Mouse (Mus musculus): ENCODE measurements around the gene Skap2.

Gene Skap2

DNA sequence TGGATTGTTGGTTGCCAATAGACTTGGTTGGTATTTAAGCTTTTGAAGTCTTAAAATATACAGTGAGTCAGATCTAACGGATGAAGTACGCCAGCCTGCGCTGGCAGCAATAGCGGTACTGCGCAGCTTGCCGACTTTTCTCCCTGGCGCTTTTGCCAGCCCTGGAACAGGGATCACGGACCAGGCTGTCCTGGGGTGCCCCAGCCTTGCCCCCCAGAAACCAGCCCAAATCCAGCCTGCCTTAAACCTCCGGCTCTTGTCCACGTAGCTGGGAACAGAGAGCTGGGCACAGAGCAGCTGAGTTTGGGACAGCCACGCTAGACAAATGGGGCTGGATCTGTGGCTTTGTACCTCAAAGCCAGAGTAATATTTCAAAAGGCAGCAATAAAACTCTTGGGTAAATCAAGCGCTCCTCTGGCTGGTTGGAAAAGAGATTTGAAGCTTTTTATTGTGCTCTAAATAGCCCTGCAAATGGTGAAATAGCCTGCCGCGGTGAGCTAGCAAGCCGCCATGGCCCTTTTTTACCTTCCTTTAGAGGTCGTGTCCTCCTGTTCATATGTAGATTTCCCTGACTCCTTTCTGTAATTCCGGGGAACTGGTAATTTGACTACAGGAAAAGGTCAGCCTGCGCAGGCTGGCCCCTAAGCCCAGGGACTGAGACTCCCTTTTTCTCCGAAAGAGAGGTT is 6.2 kb downstream of the Skap2 start:
- DNase-seq (ENCODE audit: extremely low spot score, low read depth, low spot score), result no peak

GRCm38 (mm10) chr6:52005616-52005962 is 6.8 kb downstream of the Skap2 start:
- no peak for DNase-seq (ENCODE audit: extremely low spot score, low read depth, low spot score)

GRCm38 (mm10) chr6:52004995-52005394 is 7.4 kb downstream of the Skap2 start:
- no peak for DNase-seq (ENCODE audit: extremely low spot score, low read depth, low spot score)

DNA sequence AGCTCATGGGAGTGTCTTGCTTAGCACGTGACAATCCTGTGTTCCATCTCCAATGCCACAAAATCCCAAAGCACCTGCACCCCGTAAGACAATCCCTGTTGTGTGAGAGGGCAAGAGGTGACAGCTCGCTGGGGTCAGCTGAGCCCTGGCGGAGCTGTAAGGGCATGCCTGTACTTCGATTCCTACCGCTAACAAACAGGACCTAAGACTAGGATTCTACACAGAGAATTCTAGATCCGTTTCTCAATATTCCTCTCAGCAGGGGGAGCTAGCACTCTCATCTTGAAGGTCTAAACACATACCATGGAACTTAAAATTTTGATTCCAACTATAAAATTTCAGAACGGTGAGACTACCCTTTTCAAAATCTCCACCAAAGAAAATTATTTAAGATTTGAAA is 9.7 kb downstream of the Skap2 start:
- no peak for DNase-seq (ENCODE audit: extremely low spot score, low read depth, low spot score)

DNA sequence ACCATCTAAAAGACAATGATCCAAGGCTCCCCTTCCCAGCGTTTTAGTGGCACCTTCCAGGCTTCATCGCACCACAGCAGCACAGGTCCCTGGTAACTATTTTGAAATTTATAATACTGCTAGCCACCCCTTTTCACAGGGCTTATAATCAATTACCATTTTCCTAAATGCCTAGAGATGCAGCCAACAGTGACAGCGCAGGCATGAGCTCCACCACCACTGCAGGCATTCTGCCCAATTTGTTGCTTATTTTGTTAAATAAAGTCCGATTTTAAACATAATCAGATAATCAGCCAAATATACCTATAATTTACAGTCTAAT is 13.2 kb downstream of the Skap2 start:
- no peak for DNase-seq (ENCODE audit: extremely low spot score, low read depth, low spot score)

DNA sequence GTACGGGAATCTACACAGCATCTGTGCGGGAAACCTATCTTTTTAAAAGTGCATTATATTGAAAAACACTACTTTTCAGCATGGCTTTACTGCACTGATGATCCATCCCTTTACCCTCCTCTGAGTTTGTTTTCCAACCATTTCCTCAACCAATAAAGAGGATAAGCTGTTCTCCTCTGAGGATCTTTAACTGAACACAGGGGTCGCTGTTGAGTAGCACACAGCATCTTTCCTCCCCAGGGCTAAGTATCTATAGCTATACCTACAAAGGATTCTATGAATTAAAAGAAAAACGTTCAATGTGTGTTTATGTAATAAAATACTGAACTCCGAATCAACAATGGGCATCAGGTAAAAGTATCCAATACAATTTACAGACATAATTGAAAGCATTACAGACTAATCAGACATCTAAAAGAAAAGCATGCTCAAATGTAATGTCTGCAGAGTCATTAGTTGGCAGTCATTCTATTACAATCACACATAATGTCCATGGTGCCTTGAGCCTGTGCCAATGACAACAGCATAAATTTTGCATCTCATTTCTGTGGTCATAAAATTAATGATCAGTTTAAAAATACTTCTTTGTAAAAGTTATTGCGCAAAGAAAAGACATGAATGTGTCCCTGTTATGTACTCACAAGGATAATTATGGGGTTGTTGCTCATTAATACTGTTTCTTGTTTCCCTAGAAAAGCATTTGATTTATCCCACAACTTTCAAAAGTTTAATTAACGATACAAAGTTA is 13.8 kb downstream of the Skap2 start:
- DNase-seq (ENCODE audit: extremely low spot score, low read depth, low spot score), result no peak

GRCm38 (mm10) chr6:51987999-51988398 is 24.4 kb downstream of the Skap2 start:
- DNase-seq (ENCODE audit: extremely low spot score, low read depth, low spot score), result no peak

DNA sequence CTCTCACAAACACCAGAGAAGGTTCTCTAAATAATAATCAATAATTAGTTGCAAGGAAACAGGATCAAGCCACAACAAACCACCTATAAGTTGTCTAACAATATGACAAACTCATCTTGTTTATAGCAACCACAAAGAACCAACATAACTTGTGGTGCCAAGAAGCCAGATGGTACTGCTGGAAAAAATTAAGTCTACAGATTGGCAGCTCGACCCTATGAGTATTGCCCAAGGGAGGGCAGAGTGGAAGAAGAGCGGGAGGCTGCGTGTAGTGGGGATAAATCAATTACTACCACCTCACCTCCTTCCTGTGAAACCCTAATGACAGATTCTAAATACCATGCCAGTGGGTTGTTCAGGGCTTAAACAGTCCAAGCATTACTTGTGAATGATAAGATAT is 34.7 kb downstream of the Skap2 start:
- DNase-seq (ENCODE audit: extremely low spot score, low read depth, low spot score), result no peak

DNA sequence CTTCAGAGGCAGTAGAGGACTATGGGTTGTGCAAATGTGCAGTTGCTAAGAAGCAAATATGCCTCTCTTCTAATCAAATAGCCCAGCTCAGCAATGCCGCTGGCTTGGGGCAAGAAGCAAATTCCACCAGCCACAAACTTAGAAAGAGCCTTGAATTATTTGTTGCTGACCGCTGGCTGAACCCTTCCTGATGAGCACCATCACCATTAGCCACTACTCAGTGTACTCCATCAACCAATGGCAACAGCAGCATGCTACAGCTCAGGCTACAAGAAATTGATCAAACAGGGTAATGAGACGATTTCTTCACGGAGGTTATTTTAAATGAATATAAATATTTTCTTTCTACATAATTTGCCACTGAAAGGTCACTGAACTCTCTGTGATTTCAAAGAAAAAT is 36.6 kb downstream of the Skap2 start:
- DNase-seq (ENCODE audit: extremely low spot score, low read depth, low spot score), result no peak

DNA sequence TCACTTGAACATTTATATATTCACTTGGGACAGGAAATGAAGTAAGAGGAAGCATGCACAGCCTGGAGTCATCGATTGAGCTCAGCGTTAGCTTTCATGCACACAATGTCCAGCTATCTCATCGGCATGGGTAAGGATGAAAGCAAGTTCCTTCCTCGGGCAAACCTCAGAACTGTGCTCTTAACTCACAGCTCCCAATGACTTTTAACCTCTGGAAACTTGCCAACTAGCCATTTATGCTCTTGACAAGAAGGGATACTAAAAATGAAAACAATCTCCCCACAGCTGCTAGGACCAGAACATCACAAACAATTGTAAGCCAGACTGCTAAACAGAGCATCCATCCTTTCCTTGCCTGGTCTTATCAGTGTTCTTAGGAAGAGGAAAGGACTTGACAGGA is 53.4 kb downstream of the Skap2 start:
- no peak for DNase-seq (ENCODE audit: extremely low spot score, low read depth, low spot score)

DNA sequence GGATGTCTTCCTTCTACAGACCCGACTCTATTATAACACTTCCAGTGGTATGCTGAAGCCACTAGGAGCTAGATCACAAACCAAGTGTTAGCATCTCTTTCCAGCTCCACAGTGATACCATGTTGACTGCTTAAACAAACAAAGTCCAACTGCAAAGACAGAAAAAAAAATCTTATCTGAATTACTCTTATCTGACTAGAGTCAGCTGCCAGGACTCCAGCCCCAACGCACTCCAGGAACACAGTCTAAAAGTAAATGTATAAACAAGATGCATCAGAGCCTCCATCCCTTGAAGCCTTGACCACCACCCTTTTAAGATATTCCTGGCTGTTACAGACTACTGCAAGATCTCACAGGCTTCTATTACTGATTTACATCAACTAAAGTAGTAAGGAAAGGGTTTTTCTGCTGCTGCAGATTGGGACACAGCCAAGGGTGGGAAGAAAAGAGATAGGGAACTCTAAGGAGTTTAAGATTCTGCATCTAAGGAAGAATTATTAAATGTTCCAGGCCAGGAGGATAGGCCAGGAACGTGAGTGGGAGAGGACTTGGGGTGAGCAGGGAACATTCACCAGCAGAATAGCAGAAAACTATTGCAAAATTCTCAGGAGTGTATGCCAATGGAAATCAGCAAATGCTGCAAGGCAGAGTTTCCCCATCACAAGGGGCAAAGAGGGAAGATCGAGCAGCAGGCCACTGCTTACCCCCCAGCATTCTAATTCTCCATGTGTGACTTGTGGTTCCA is 56.1 kb downstream of the Skap2 start:
- no peak for DNase-seq (ENCODE audit: extremely low spot score, low read depth, low spot score)

- DNase-seq (ENCODE audit: extremely low spot score, low read depth, low spot score), result no peak
Observed at GRCm38 (mm10) chr6:51947661-51948060, 64.7 kb downstream of the Skap2 start.

DNA sequence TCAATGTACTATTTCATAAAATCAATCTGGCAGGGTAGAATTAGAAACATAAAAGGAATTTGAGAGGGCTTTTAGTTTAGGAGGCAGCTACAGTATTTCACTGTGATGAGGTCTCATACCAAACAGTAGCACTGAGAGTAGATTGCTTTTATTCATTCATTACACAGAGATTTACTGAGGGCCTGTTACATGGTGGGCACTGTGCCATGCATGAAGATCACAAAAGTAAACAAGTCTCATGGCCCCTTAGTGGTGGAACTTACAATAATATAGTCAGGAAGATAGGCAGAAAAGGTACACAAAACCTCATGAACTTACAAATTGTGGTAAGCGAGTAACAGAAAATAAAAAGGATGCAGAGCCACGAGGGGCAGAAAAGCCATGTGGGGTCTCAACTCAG is 67.4 kb downstream of the Skap2 start:
- no peak for DNase-seq (ENCODE audit: extremely low spot score, low read depth, low spot score)

DNA sequence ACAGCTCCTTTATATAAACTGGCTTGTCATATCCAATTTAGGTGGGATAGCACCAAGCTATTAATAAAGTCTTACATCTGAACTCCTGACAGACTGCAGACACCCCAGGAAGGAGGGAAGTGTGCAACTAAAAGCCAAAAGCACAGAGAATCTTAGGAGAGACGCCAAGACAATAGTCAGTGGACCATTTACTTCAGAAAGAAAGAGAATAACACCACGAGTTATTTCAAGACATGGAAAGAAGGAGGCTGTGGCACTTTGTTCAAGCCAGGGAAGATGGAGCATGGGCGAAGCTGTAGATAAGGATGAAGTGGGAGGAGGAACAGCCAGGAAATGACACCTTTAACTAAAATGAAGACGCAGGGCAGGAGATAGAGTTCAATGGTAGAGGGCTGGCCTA is 78.4 kb downstream of the Skap2 start:
- DNase-seq (ENCODE audit: extremely low spot score, low read depth, low spot score), result no peak

- peak; percentile 20 for DNase-seq (ENCODE audit: extremely low spot score, low read depth, low spot score)
Observed at GRCm38 (mm10) chr6:51933034-51933611, 79.2 kb downstream of the Skap2 start.

DNA sequence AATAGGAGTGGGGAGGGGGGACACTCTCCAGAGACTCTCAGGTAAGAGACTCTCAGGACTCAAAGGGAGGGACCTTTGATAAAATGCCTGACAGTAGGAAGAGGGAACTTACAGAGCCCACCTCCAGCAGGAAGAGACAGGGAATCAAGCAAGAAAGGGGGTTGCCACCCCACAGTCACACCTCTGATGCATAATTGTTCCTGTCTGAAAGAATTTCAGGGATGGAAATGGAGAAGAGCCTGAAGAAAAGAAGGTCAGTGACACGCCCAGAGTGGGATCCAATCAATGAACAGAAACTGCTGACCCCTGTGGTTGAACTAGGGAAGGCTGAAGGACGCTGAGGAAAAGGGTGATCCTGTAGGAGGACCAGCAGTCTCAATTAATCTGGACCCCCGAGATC is 85.2 kb downstream of the Skap2 start:
- no peak for DNase-seq (ENCODE audit: extremely low spot score, low read depth, low spot score)

DNA sequence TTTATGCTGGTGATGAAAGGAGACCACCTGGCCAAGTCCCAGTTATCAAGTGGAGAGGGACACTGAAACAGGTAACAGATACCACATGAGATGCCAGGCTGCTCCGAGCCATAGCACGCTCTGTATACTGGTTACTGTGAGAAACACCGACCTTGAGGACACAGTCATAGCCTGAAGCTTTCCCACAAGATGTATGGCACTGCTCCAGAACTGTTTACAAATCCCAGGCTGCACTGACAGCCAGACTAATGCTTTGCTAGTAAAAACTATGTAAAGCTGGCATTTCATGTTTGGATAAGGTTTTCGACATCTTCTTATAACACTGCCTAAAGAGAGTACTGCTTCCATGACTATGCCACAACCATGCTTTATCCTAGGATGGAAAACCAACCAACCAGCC is 90.5 kb downstream of the Skap2 start:
- no peak for DNase-seq (ENCODE audit: extremely low spot score, low read depth, low spot score)

- DNase-seq (ENCODE audit: extremely low spot score, low read depth, low spot score), result no peak
Observed at GRCm38 (mm10) chr6:51908495-51908894, 103.9 kb downstream of the Skap2 start.

GRCm38 (mm10) chr6:51905659-51906058 is 106.7 kb downstream of the Skap2 start:
- DNase-seq (ENCODE audit: extremely low spot score, low read depth, low spot score), result no peak

DNA sequence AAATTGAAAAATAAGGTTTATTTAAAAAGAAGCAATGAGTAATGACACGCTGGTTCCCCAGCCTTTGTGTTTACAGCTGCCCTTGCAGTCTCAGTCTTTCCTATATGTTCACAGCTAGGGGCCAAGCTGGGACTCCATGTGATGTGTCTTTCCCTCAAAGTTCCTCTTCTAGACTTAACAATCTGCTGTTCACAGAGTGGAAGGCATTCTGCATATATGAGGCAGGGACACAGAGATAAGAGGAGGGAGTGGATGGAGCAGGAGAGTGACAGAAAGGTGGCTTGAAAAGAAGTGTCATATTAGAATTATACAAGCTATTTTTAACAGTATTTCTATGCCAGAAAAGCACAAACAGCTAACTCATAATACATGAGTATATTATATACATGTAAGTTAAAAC is 110.8 kb downstream of the Skap2 start:
- no peak for DNase-seq (ENCODE audit: extremely low spot score, low read depth, low spot score)

DNA sequence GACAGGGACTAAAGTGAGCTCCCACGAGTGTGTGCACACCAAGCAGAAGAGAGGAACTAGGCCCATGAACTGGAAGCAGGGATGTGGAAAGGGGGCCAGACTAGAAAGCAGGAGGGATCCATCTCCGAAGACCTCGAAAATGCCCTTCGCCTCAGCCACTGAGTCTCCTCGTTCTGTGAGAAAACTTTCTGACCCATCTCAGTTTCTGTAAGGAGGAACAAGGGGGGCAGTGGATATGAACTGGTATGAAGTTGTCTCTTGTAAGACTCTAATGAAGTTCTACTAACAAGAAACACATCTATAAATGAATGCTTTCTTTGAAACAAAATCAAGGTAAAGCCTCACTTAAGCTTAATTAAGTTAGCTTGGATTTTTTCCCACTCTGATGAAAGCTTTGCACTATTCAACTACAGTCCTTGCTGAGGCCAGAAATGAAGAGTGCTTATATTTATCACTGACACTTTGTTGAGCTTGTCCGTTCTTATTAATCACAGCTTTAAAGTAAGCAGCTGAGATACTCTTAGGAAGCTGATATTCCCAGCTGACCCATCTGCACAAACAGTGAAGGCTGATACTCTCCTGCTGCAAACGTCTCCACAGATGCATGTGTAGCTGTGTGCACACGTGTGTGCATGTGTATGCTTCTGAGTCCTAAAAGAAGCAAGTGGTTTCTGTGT is 113.9 kb downstream of the Skap2 start:
- no peak for DNase-seq (ENCODE audit: extremely low spot score, low read depth, low spot score)
